Mouse (Mus musculus): ENCODE measurements at regions not wholly inside any gene's neighbourhood (a gene's known extent, or its start where the extent isn't known, plus 50 kb on each side); places are given as distances from the start of the nearest gene placed in this dataset.

DNA sequence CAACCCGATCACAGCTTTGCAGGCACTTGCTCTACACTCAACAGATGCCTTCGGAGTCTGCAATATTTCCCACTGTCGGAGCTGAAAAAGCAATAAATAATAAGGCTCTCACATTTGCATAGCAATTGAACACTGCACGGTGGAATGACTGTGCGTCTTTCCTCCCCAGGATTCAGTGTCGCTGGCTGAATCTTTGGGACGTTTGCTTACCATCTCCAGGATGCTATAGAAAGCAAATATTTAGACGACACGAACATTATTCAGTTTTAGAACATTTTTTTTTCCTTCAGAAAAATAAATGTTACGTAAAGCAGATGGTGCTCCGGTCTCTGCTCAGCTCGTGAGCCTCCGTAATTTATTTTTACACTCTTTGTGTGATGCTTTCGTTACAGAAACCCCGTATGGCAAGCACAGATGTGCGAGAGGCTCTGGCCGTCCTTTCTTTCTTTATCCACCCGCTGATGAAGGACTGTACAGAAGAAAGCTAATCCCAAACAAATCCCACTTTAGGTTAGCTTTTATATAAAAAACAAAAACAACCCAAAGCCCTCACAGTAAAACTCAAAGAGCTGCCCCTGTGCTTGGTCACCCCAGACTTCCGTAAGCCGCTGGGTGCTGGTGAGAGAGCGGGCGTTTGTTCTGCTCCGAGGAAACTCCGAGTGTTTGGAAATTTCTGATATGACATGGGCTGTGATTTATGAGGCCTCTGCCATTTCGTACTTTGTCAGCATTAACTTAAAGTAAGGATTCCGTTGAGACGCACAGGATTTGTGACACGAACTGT is 464.3 kb downstream of the Ajap1 start:
- no peak for DNase-seq

DNA sequence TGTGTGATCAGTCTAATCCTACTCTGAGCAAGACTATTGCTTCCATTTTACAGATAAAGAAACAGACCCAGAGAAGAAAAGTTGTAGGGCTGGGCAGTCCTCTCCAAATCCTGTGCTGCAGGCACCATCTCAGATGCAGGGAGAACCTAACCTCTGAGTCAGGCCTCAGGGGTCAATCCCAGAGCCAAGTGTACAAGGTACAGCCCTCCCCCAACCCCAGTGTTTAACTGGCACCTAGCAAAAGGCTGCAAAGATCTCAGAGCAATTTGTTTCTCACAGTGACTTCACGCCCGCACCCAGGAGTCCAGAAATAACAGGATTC is 464.8 kb downstream of the Ajap1 start:
- no peak for DNase-seq

DNA sequence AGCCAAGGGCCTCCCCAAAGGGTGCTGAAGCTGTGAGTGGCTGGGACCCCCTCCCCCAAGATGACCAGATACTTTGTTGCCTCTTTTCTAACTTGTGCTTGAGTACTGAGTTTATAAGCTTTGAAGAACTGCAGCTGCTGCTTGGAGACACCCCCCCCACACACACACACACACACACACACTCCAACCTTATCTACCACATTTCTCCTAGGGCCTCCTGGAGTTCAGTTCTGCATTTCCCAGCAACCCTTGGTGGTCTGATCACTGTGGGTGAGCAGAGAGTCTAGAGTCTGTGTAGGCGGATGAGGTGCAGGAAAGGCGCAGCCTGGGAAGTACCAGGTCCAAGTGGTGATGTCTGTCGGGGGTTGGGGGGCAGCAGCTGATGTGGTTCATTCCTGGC is 479.3 kb downstream of the Ajap1 start:
- no peak for DNase-seq

DNA sequence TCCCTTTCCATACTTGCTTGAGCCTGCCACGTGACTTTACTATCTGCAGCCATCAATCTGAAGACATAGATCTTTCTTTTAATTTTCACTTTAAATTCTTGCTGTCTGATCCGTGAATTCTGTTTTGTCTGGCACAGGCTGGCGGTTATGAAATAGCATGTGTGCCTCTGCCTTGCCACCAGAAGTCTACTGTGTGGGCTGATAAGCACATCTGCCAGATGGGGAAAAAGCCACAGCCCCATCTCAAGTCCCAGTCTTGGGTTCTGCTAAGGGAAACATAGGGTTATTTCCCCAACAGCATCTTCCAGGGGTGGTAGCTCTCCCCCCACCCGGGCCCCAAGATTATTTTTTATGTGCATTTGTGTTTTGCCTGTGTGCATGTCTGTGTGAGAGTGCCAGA is 480.1 kb downstream of the Ajap1 start:
- DNase-seq = no peak

DNA sequence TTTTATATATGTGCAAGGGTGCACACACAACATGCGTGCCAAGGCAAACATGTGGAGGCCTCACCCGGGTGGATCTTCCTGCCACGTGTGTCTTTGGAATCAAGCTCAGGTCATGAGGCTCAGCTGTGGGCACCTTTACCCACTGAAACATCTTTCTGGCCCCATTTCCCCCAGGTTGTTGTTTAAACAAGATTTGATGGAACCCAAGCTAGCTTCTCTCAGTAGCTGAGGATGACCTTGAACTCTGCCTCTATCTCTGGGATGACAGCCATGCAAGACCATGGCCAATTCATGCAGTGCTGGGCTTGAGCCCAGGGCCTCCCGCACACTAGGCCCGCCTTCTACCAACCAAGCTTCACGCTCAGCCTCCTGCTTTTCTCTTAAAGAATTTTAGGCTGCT is 480.9 kb downstream of the Ajap1 start:
- DNase-seq = no peak

DNA sequence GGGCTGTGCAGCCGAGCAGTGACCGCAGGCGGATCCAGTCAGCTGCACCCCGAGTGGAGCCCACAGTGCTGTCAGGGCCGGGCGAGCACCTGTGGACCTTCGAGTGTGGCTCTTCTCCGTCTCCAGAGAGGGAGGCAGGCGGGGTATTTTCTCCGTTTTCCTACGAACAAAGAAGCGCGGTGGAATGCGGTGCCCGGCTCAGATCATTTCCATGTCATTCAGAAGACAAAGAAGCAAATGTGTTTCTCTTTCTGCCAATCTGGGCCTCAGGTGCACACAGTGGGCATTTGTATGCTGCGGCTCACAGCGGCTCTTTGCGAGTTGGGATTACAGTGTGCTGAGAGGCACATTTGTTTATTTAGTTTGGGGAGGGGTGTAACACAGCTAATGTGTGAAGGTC is 483.1 kb downstream of the Ajap1 start:
- no peak for DNase-seq

DNA sequence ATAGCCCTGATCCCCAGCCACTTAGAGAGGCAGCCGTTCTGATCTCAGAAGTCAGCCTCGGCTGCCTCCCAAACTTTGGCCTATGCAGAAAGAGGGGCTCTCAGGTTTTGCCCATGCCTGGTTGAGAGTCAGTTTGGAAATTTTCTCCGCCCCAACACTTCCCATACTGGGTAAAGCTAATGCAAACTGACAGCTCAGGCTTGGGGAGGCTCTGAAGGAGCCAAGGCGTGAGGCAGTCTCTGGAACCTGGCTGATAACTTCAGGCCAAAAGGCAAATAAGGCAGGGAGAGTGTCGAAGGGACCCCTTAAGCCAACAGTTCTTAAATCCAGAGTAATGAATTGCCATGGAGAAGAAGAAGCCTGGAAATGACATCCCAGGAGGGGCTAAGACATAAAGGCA is 485.4 kb downstream of the Ajap1 start:
- DNase-seq = no peak

DNA sequence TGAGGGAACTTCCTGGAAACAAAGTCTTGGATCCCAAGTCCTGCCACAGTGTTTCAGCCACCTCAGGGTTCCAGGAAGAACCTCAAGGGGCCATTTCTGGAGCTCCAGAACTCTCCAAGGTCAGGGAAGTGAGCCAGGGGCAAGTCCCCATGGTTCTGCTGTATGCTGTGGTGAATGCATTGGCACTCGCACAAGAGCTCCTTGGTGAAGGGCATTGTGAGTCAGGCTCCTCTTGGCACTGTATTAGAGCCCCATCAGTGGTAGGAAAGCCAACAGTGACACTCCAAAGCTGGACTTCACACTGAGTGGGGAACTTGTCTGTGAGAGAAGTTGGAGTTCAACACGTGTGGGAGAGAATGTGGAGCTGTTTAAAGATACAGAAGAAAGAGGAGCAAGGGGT is 486.0 kb downstream of the Ajap1 start:
- no peak for DNase-seq

DNA sequence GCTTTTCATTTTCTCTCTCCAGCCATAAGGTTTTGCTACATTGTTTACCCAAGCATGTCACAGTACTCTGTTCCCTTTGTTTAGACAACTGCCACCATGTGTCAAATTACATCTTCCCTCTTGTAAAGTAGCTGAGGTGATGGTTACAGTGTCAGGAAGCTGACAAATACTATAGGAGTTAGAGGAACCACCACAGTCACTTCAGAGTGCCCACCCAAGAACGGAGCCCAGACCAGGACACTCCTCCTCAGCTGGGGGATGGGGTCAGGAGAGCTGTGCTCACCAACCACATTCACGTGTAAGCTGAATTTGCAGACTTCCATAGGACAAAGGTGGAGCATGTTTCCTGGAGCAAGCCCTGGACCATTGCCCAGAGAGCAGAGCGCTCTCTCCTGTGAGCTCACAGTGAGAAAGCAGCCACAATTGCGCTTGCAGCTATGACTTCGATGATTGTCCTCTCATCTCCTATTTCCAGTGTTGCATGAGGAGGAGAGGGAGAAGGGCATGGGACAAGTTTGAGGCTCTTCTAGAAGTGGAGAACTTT is 487.5 kb downstream of the Ajap1 start:
- no peak for DNase-seq

DNA sequence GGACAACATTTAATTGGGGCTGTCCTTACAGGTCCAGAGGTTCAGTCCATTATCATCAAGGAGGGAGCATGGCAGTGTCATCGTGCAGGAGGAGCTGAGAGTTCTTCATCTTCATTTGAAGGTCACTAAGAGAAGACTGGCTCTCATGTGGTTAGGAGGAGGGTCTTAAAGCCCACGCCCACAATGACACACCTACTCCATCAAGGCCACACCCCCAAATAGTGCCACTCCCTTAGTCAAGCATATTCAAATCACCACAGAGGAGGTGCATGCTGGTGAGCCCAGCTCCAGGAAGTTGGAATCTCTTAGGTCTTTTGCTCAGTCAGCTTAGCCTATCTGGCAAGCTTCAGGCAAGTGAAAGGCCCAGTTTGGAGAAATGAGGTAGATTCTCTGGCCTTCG is 488.4 kb downstream of the Ajap1 start:
- DNase-seq = no peak

DNA sequence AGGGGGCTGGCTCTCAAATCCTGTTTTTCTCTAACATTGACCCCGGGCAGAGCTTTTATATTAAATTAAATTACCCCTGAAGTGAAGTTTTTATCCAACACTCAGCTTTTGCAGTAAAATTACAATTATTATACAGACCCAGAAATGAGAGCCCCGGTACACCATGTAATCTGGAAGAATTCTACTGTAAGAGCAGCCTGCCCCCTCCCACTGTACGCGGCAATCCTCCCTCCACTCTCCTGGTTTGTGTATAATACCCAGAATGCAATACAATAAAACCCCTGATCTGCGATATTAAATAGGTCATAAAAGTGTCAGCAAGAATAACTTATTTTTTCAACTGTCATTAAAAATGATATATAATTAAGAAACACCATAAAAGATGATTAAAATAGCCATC is 492.3 kb downstream of the Ajap1 start:
- no peak for DNase-seq

DNA sequence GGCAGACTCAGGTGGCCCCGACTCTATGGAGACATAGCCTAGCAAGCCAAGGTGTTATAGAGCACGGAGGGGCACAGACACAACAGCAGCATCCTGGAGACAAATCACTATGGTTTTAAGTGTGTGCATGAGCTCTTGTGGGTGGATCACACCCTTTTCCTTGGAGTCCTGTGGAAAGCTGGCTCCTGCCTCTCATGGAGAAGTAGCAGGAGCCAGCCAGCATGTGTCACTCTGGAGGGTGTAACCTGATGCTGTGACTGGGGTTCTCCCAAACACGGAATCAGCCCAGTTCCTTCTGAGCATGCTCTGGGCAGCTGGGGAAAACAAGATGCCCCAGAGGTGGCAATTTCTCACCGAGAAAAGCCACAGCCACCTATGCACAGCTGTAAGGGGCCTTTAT is 494.9 kb downstream of the Ajap1 start:
- no peak for DNase-seq

DNA sequence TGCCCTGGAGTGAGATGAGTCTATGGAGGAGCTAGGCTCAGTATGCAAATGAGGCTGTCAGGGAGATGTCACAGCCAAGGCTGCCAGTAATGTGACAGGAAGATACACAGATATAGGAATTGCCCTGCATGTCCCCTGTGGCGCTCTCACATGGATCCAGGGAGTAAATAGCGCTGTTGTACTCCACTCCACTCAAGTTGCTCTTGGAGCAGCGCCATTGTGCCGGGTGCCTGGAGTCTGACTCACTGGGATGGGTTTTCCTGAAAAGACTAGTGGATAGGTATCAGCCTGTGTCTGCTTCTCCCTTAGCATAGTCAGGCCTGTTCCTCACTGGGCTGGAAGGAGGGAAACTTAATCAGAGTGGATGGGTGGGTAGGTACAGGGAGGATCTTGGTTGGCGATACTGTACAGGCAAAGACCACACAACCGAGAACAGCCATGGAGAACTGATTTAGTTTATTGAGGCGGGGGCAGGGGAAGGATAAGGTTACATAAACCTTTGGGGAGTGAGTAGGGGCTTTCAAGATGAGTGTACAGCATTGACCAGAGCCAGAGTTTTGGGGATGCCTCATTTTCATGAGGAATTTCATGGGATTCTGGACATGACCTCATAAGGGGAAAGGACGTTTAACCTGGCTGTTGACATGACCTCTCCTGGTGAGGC is 497.5 kb upstream of the Kcnab2 start:
- no peak for DNase-seq

DNA sequence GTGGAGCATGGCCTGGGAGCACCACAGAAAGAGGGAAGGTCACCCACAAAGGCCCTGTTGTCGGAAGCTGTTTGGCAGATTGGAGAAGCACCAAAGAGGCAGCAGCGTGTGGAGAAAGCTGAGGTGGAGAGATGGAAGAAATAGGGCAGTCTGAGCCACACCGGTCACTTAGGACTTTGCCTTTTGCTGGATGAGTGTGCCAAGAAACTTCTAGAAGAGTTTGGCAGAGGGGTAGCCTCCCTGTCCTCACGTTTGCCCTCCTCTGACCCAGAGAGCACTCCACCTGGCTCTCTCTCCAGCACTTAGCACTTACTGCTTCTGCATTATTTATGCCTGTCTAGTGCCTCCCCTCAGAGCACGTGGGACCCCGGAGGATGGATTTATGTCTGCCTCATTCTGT is 485.3 kb upstream of the Kcnab2 start:
- no peak for DNase-seq

DNA sequence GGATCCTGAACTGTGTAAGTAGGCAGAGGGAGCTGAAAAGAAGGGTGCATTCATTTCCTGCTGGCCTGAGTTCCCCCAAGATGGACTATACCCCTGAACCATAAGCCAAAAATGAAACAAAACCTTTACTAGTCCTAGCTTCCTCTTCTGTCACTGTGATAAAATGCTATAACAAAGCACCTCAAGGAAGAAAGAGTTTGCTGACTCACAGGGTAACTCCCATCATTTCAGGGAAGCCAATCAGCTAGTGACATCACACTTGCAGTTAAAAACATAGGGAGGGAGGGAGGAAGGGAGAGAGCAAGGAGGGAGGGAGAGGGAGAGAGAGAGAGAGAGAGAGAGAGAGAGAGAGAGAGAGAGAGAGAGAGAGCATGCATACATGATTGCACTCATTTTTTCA is 484.5 kb upstream of the Kcnab2 start:
- DNase-seq = no peak

DNA sequence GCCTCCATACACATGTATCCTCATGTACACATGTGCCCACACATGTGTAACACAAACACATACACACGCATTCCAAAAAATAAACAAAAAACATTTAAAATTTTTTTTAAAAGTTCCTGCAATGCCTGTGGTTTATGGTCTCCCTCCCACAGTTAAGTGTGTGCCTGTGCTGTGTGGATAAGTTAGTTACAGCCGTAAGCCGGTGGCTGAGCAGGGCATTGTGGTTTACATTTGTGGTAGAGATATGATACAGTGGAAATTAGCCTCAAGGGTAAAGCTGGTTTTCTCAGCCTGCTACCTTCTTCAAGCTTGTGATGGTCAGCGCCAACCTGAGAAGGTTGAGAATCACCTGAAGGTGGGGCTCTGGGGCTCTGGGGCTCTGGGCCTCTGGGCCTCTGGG is 484.0 kb upstream of the Kcnab2 start:
- no peak for DNase-seq

DNA sequence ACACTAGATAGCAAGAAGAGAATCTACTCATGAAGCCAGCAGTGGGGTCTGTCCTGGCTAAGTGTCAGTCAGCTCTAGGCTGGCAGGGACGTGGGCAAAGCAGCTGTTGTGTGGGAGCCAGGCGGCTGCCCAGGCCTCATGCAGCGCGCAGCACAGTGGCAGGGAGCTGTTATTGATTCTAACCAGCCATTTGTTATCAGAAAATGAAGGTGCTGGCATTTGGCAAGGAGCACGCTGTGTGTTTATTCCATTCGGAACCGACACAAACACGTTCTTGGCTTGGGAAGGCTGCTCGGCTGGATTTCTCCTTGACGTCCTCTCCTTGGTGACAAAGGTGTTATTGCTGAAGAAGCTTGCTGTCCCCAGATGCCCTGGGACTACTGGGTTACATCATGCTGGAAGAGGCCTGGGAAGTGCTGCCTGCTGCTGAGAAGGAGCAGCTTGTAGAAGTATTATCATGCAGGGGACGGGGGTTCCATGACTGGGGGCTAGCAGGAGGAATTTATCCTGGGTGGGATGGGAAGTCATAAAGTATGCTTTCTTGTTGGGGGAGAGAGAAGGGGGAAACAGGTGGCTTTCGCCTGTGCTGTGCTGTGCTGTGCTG is 482.1 kb upstream of the Kcnab2 start:
- DNase-seq = no peak

DNA sequence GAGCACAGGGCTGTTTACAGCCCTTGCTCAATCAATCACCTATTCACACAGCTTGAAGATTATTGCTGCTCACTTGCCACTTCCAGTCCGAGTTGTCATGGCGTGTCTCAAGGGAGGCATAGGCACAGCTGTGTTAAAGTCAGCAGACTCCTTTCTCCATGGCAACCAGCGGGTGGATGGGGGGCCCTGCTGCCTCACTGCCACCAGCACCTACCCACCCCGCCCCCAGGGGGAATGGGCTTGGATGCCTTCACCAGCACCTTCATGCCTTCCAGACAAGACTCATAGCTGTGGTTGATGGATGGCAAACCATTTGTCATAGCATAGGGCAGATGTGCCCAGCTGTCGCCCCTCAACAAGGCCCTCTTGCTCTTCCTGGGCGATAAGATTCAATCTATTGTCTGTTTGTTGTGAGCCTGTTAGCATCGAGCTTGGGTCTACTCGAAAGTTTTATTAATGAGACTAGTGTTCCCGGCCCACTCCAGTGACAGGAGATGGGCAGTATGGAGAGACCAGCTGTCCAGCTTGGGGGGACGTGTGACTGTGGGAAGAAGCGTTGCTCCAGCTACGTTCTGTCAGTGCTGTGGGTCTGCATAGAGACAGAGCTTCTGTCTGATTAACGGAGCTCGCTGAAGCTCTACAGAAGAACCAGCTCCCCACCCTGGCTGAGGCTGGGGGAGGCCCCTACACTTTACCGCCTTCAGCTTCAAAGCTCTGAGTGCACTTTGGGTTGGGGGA is 475.7 kb upstream of the Kcnab2 start:
- DNase-seq = no peak

DNA sequence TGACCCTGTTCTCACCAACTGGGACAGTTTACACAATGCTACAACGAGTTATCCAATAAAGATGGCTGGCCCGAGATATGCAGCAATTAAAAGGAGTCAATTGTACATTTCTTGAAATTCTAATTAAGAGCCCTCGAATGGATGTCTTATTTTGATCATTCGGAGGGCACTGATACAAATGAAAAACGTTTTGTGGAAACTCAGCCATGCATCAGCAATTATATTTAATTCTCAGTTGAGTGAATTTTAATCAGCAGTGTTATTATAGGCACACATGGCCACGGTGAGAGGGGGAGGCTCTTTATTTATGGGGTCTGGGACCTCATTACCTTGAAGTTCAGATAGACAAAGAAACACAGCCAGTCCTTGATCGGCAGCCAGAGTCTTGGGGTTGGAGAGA is 471.3 kb upstream of the Kcnab2 start:
- DNase-seq = no peak

DNA sequence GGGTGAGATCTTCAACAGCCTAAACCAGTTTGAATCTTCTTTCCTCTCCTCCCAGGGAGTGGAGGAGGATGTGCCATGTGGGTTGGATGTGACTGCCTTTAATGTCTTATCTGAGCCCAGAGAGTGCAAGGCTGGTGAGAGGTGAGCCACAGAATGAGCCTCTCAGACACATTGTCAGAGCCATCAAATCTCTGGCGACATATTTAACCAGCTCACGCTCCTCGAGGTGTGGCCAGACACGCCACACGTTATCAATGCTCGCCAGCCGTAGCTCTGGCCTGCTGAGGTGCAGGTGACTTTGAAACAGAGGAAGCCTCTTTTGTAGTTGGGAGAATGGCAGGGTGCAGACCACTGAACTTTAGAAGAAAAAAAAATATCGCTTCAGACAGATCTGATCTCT is 463.5 kb upstream of the Kcnab2 start:
- DNase-seq = no peak

DNA sequence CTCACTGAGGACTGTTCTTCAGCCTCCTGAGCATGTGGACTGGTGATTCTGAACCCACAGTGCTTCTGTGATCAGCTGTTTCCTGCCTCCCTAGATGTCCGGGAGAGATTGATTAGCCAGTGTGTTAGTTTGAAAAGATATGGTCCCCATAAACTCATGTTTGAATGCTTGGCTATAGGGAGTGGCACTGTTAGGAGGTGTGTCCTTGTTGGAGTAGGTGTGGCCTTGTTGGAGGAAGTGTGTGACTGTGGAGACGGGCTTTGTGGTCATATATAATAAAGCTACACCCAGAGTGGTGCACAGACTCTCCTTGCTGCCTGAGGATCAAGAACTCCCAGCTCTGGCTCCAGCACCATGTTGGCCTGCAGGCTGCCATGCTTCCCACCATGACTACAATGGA is 458.9 kb upstream of the Kcnab2 start:
- no peak for DNase-seq

DNA sequence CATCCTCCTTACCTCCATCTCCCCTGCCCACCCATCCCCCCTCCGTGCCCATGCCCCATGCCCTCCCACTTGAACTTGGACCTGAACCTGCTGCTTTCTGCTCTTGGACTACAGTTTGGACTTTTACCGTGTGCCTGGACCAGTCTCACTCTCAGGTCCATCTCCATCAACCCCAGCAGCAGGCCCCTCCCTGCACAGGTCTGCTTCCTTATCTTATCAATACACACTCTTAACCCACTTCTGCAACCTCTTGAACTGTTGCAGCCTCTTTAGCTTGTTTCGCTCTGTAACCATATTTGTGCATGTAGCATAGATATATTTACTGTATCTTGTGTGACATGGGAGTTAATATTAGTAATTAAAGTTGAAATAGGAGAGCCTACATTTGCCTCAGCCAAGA is 457.8 kb upstream of the Kcnab2 start:
- DNase-seq = no peak

DNA sequence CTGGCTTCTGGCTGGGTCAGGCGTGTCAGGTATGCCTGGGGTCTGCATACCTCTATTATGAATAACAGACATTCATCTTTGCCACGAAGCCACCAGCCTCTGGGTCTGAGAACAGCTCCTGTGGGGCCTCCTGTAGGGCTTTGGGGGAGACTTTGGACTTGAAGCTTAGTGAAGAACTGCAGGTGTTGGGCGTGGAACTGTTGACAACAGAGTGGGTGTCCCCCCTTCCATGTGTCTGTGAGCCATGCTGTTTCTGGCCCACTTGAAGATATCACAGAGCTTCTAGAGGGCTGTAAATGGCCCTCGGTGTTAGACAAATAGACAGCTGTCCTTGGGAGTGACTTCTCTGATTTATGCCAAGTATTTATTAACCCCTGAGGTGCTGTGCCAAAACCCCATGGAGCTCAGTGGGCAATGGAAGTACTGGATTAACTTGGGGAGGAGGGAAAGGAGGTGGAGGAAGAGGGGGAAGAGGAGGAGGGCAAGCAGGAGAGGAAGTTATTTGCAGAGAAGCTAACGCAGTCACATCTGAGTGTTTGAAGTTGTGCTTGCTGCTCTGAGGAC is 450.8 kb upstream of the Kcnab2 start:
- no peak for DNase-seq
